Mouse (Mus musculus): ENCODE results near the gene Ptn. TPM values are rescaled to one million over a fixed set of nuclear protein-coding genes. Genes with fewer than 3 reads are reported as not detected.
"Not testable (repeated sequence)": the region's sequence is repeated elsewhere in the genome, so short reads cannot be mapped to it uniquely, and the experiment has no call there.

The Ptn gene
- total and polyA plus RNA-seq, 2 experiments from 2014 or later: 51.3 to 141 TPM

- Histone ChIP-seq H3K9ac (replicated peaks; ENCODE audit: low read depth, low read length) (no peak overlapping the region), H3K4me1 (ENCODE audit: control insufficient read depth, insufficient read depth) (no peaks in the 10 kb centered on the region), H3K4me2 (ENCODE audit: low read depth, low read length) (no peak overlapping the region), H3K4me3 (ENCODE audit: low read depth, low read length) (no peak overlapping the region), H3K27me3 (ENCODE audit: control insufficient read depth, insufficient read depth, low read length) (no peaks in the 10 kb centered on the region), H3K9me3 (replicated peaks; ENCODE audit: control insufficient read depth, low read length) (no peaks in the 10 kb centered on the region), H3K36me3 (replicated peaks; ENCODE audit: control insufficient read depth, insufficient read depth, low read length) (no peaks in the 10 kb centered on the region), H3K27ac (ENCODE audit: low read depth) (no peak overlapping the region)
- no peak for TF ChIP-seq CTCF (IDR thresholded peaks at IDR 0.05; ENCODE audit: low read depth)
- no peak for TF ChIP-seq EP300 (IDR thresholded peaks at IDR 0.05; ENCODE audit: low read depth)
- DNase-seq (ENCODE audit: low spot score) (no peak), ATAC-seq (ENCODE audit: insufficient read depth, low read depth) (no peak)
- WGBS: 56% methylated on average over 6 of the region's 6 CpGs
Measured at GRCm38 (mm10) chr6:36752887-36753286, 57.1 kb downstream of the Ptn start.

DNA sequence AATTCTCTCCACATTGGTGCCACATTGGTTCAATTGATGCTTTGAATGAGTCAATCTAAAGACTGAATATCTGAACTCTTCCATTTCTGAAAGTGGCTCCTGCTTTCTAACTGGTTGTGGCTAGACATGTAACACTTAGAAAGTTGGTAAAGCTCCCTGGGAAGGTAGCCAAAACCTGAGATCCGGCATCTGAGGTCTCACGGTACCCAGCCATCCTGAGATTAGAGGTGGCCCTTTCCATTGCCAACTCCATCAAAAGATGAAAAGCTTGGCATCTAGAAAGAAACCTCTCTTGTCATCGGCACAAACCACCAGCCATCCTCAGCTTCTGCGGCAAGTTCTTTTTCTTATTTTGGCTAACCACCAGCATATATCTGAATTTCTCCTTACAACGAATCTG is 70.2 kb downstream of the Ptn start:
- no peak for TF ChIP-seq EP300 (IDR thresholded peaks at IDR 0.05; ENCODE audit: low read depth)
- TF ChIP-seq CTCF (IDR thresholded peaks at IDR 0.05; ENCODE audit: low read depth): no peak
- 71% methylated on average over 5 of the region's 5 CpGs for WGBS
- Histone ChIP-seq H3K27me3 (ENCODE audit: control insufficient read depth, insufficient read depth, low read length) (no peaks in the 10 kb centered on the region), H3K4me1 (ENCODE audit: control insufficient read depth, insufficient read depth) (no peaks in the 10 kb centered on the region), H3K4me3 (ENCODE audit: low read depth, low read length) (no peak overlapping the region), H3K27ac (ENCODE audit: low read depth) (no peak overlapping the region), H3K4me2 (ENCODE audit: low read depth, low read length) (no peak overlapping the region), H3K9ac (replicated peaks; ENCODE audit: low read depth, low read length) (no peak overlapping the region), H3K9me3 (replicated peaks; ENCODE audit: control insufficient read depth, low read length) (no peaks in the 10 kb centered on the region), H3K36me3 (replicated peaks; ENCODE audit: control insufficient read depth, insufficient read depth, low read length) (no peaks in the 10 kb centered on the region)
- no peak for ATAC-seq (ENCODE audit: insufficient read depth, low read depth)
- no peak for DNase-seq (ENCODE audit: low spot score)

GRCm38 (mm10) chr6:36736763-36737162 is 73.3 kb downstream of the Ptn start:
- H3K27ac ChIP-seq (ENCODE audit: low read depth): no peak overlapping the region
- no peaks in the 10 kb centered on the region for H3K36me3 ChIP-seq (replicated peaks; ENCODE audit: control insufficient read depth, insufficient read depth, low read length)
- H3K27me3 ChIP-seq (ENCODE audit: control insufficient read depth, insufficient read depth, low read length): no peaks in the 10 kb centered on the region
- H3K4me2 ChIP-seq (ENCODE audit: low read depth, low read length): no peak overlapping the region
- H3K4me3 ChIP-seq (ENCODE audit: low read depth, low read length): no peak overlapping the region
- H3K4me1 ChIP-seq (ENCODE audit: control insufficient read depth, insufficient read depth): no peaks in the 10 kb centered on the region
- no peaks in the 10 kb centered on the region for H3K9me3 ChIP-seq (replicated peaks; ENCODE audit: control insufficient read depth, low read length)
- WGBS: 79% methylated on average over 2 of the region's 2 CpGs
- ATAC-seq (ENCODE audit: insufficient read depth, low read depth): no peak
- DNase-seq (ENCODE audit: low spot score): no peak
- H3K9ac ChIP-seq (replicated peaks; ENCODE audit: low read depth, low read length): no peak overlapping the region
- TF ChIP-seq EP300 (IDR thresholded peaks at IDR 0.05; ENCODE audit: low read depth) (no peak), CTCF (IDR thresholded peaks at IDR 0.05; ENCODE audit: low read depth) (no peak)

GRCm38 (mm10) chr6:36735622-36736021 is 74.4 kb downstream of the Ptn start:
- not testable (repeated sequence) for H3K4me2 ChIP-seq (ENCODE audit: low read depth, low read length); H3K27me3 ChIP-seq (ENCODE audit: control insufficient read depth, insufficient read depth, low read length); H3K9ac ChIP-seq (replicated peaks; ENCODE audit: low read depth, low read length); H3K36me3 ChIP-seq (replicated peaks; ENCODE audit: control insufficient read depth, insufficient read depth, low read length); H3K4me1 ChIP-seq (ENCODE audit: control insufficient read depth, insufficient read depth); DNase-seq (ENCODE audit: low spot score); H3K27ac ChIP-seq (ENCODE audit: low read depth); ATAC-seq (ENCODE audit: insufficient read depth, low read depth); H3K4me3 ChIP-seq (ENCODE audit: low read depth, low read length)
- 77% methylated on average over 4 of the region's 4 CpGs for WGBS
- H3K9me3 ChIP-seq (replicated peaks; ENCODE audit: control insufficient read depth, low read length): peaks cover 11% of the 10 kb centered on the region

DNA sequence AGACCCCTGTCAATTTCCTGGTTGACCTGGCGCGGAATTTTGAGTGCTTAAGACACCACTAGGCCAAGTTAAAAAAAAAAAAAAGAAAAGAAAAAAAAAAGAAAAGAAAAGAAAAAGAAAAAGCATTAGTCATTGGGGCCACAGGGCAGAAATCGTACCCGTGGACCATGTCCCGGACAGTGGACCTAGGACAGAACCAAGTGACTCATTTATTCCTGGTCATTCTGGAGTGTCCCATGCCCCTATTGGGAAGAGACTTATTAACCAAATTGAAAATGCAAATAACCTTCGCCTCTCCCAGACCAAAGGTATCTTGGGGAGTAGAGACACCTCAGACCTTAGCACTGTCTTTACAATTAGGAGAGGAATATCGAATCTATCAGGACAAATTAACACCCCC is 80.2 kb downstream of the Ptn start:
- not testable (repeated sequence) for H3K4me2 ChIP-seq (ENCODE audit: low read depth, low read length); H3K36me3 ChIP-seq (replicated peaks; ENCODE audit: control insufficient read depth, insufficient read depth, low read length); H3K9ac ChIP-seq (replicated peaks; ENCODE audit: low read depth, low read length); DNase-seq (ENCODE audit: low spot score); H3K4me1 ChIP-seq (ENCODE audit: control insufficient read depth, insufficient read depth); H3K27ac ChIP-seq (ENCODE audit: low read depth); H3K4me3 ChIP-seq (ENCODE audit: low read depth, low read length); H3K27me3 ChIP-seq (ENCODE audit: control insufficient read depth, insufficient read depth, low read length); ATAC-seq (ENCODE audit: insufficient read depth, low read depth)
- 93% methylated on average over 7 of the region's 7 CpGs for WGBS
- peaks cover 11% of the 10 kb centered on the region for H3K9me3 ChIP-seq (replicated peaks; ENCODE audit: control insufficient read depth, low read length)

- H3K27ac ChIP-seq (ENCODE audit: low read depth): no peak overlapping the region
- H3K36me3 ChIP-seq (replicated peaks; ENCODE audit: control insufficient read depth, insufficient read depth, low read length): no peaks in the 10 kb centered on the region
- H3K4me3 ChIP-seq (ENCODE audit: low read depth, low read length): no peak overlapping the region
- 48% methylated on average over 7 of the region's 7 CpGs for WGBS
- no peak overlapping the region for H3K4me2 ChIP-seq (ENCODE audit: low read depth, low read length)
- H3K9me3 ChIP-seq (replicated peaks; ENCODE audit: control insufficient read depth, low read length): peaks cover 11% of the 10 kb centered on the region
- DNase-seq (ENCODE audit: low spot score) (no peak), ATAC-seq (ENCODE audit: insufficient read depth, low read depth) (no peak; the same call in 1 of the 2 replicates)
- TF ChIP-seq EP300 (IDR thresholded peaks at IDR 0.05; ENCODE audit: low read depth) (no peak), CTCF (IDR thresholded peaks at IDR 0.05; ENCODE audit: low read depth) (no peak)
- no peaks in the 10 kb centered on the region for H3K4me1 ChIP-seq (ENCODE audit: control insufficient read depth, insufficient read depth)
- H3K9ac ChIP-seq (replicated peaks; ENCODE audit: low read depth, low read length): no peak overlapping the region
- H3K27me3 ChIP-seq (ENCODE audit: control insufficient read depth, insufficient read depth, low read length): no peaks in the 10 kb centered on the region
Measured at GRCm38 (mm10) chr6:36728079-36728478, 81.9 kb downstream of the Ptn start.
